In genomic region chr5:142877337-142878280, GRCm38 (mm10) we compare ENCODE assay signal across 9 mouse cellular contexts. TPM values are rescaled to one million over a fixed set of nuclear protein-coding genes. Genes with fewer than 3 reads are reported as not detected.
DNase-seq lines count a peak whose midpoint lies in the region; ATAC-seq lines count a peak whose summit lies in the region.
"Had no signal": no experiment of that assay in that cellular context is flagged by ENCODE, and none has a peak within 500 bp of the region (broad histone marks: within the 10 kb centered on the region; RNA-seq: fewer than 3 reads in every experiment).

No protein-coding gene starts in this region.

- H3K36me3 ChIP-seq in heart, embryonic 16.5 days (ENCODE audit: control insufficient read depth, insufficient read depth), result peaks cover 7% of the 10 kb centered on the region; the same call in 1 of the 2 replicates
- H3K36me3 ChIP-seq in liver, embryonic 13.5 days, result peaks cover 31% of the 10 kb centered on the region
- H3K36me3 ChIP-seq in stomach, embryonic 14.5 days (ENCODE audit: control insufficient read depth, insufficient read depth, low read length), result peaks cover 13% of the 10 kb centered on the region

- no peak overlapping the region for H3K4me2 ChIP-seq in heart, embryonic 16.5 days (ENCODE audit: low read depth, low read length)
- H3K4me2 ChIP-seq in liver, embryonic 13.5 days, result no peak overlapping the region
- H3K4me2 ChIP-seq in stomach, embryonic 14.5 days (replicated peaks; ENCODE audit: low read depth, low read length), result no peak overlapping the region

- no peak overlapping the region for H3K9ac ChIP-seq in heart, embryonic 16.5 days (ENCODE audit: low read length)
- no peak overlapping the region for H3K9ac ChIP-seq in liver, embryonic 13.5 days
- H3K9ac ChIP-seq in stomach, embryonic 14.5 days (replicated peaks; ENCODE audit: low read depth, low read length), result no peak overlapping the region

- peaks cover 14% of the 10 kb centered on the region for H3K4me1 ChIP-seq in heart, embryonic 16.5 days (ENCODE audit: control insufficient read depth, insufficient read depth, low read length)
- peaks cover 34% of the 10 kb centered on the region for H3K4me1 ChIP-seq in liver, embryonic 13.5 days (replicated peaks)
- H3K4me1 ChIP-seq in stomach, embryonic 14.5 days (ENCODE audit: control insufficient read depth, insufficient read depth, low read length), result peaks cover 11% of the 10 kb centered on the region; the same call in 1 of the 2 replicates

- no peak overlapping the region for H3K27ac ChIP-seq in heart, embryonic 16.5 days (ENCODE audit: low read length)
- H3K27ac ChIP-seq in liver, embryonic 13.5 days, result no peak overlapping the region
- H3K27ac ChIP-seq in stomach, embryonic 14.5 days (ENCODE audit: low read length), result no peak overlapping the region

- no peaks in the 10 kb centered on the region; the same call in 1 of the 2 replicates for H3K9me3 ChIP-seq in heart, embryonic 16.5 days (replicated peaks; ENCODE audit: control insufficient read depth, low read length)
- H3K9me3 ChIP-seq in liver, embryonic 13.5 days (replicated peaks), result no peaks in the 10 kb centered on the region
- H3K9me3 ChIP-seq in stomach, embryonic 14.5 days (ENCODE audit: control insufficient read depth, low read depth, low read length), result no peaks in the 10 kb centered on the region; the same call in 1 of the 2 replicates

- ATAC-seq in CD4-positive, CD25-positive, alpha-beta regulatory T cell, adult 4 months, result peak; percentile 79
- ATAC-seq in heart, embryonic 16.5 days (replicated peaks; ENCODE audit: extremely low read depth, insufficient read depth, low FRiP score), result peak; percentile 53
- ATAC-seq in liver, embryonic 13.5 days (ENCODE audit: low read depth), result peak; percentile 43
- peak; percentile 51 for ATAC-seq in stomach, embryonic 14.5 days (ENCODE audit: insufficient number of reproducible peaks, insufficient read depth, low FRiP score, low read depth)

- H3K27me3 ChIP-seq in heart, embryonic 16.5 days (ENCODE audit: control insufficient read depth, insufficient read depth, low read length), result no peaks in the 10 kb centered on the region
- H3K27me3 ChIP-seq in liver, embryonic 13.5 days, result no peaks in the 10 kb centered on the region
- H3K27me3 ChIP-seq in stomach, embryonic 14.5 days (ENCODE audit: control insufficient read depth, insufficient read depth, low read length), result no peaks in the 10 kb centered on the region

- peak; percentile 50 for DNase-seq in c-Kit-negative CD71-positive TER-119-positive erythroid progenitor cells, embryonic 14.5 days (ENCODE audit: low read depth, low spot score)
- peak; percentile 54 for DNase-seq in fibroblast of lung, adult 2 months (ENCODE audit: low read depth)
- DNase-seq in kidney, postnatal 25 days, result peak; percentile 84 to 85
- peak; percentile 66 for DNase-seq in liver, embryonic 13.5 days
- peak; percentile 83 for DNase-seq in neural tube, embryonic 10.5 days (ENCODE audit: extremely low spot score, low spot score)

- 29% methylated on average over 11 of the region's 11 CpGs for WGBS in heart, embryonic 16.5 days
- 27% methylated on average over 11 of the region's 11 CpGs for WGBS in liver, embryonic 13.5 days (ENCODE audit: insufficient replicate concordance)
- WGBS in stomach, embryonic 14.5 days, result 29% methylated on average over 11 of the region's 11 CpGs

- H3K4me3 ChIP-seq in heart, embryonic 16.5 days (ENCODE audit: low read length), result no peak overlapping the region
- no peak overlapping the region for H3K4me3 ChIP-seq in liver, embryonic 13.5 days (replicated peaks)
- no peak overlapping the region for H3K4me3 ChIP-seq in stomach, embryonic 14.5 days (ENCODE audit: low read depth, low read length)
- H3K4me3 ChIP-seq: erythroblast, embryonic 14.5 days had no signal

RNA-seq across cellular contexts. Expression of gene Fbxl18, which starts 17.6 kb away (rescaled TPM):
- 1 to 10 TPM; 3.9 to 8.6 TPM for polyA plus RNA-seq in CD4-positive, CD25-positive, alpha-beta regulatory T cell, adult 4 months (2017; shearing (Covaris generic))
- 7.5 and 8.3 TPM in 2 replicates for polyA plus RNA-seq in heart, embryonic 16.5 days (2015; fragmentation: Nextera tagmentation; extraction: Ambion mirVana)
- polyA plus RNA-seq in liver, embryonic 13.5 days (2015; fragmentation: Nextera tagmentation; extraction: Ambion mirVana), result 3.7 and 4.2 TPM in 2 replicates
- 9.1 and 10.5 TPM in 2 replicates for polyA plus RNA-seq in stomach, embryonic 14.5 days (2014; fragmentation: Nextera tagmentation; extraction: Ambion mirVana)

RNA-seq across cellular contexts. Expression of gene Actb, which starts 28.9 kb away (rescaled TPM):
- over 10,000 TPM; 21,144 to 46,167 TPM for polyA plus RNA-seq in CD4-positive, CD25-positive, alpha-beta regulatory T cell, adult 4 months (2017; shearing (Covaris generic))
- polyA plus RNA-seq in heart, embryonic 16.5 days (2015; fragmentation: Nextera tagmentation; extraction: Ambion mirVana), result 5,062 and 5,724 TPM in 2 replicates
- polyA plus RNA-seq in liver, embryonic 13.5 days (2015; fragmentation: Nextera tagmentation; extraction: Ambion mirVana), result 8,250 and 9,425 TPM in 2 replicates
- 17,142 and 17,567 TPM in 2 replicates for polyA plus RNA-seq in stomach, embryonic 14.5 days (2014; fragmentation: Nextera tagmentation; extraction: Ambion mirVana)
